Mouse (Mus musculus) erythroblast, embryonic 14.5 days (primary cell): ENCODE results near the gene Arhgap33.

Source experiments
- GATA1 ChIP-seq: IDR thresholded peaks from 2 replicates; pipeline ENCODE4 v1.6.1; 2012; ENCODE audit warnings: low read length, inconsistent platforms, mixed read lengths
- TAL1 ChIP-seq: IDR thresholded peaks from 3 replicates; pipeline ENCODE4 v1.6.1; 2012; ENCODE audit warnings: low read length, inconsistent platforms, mixed read lengths

GRCm38 (mm10) chr7:30524487-30524886 is 10.4 kb downstream of the Arhgap33 start:
- TF ChIP-seq GATA1 (no peak), TAL1 (no peak)
